Mouse (Mus musculus): ENCODE results near the gene Abcc3.

Abcc3 gene

GRCm38 (mm10) chr11:94350337-94350736, 42.5 kb downstream of the Abcc3 start:
- peak; percentile 38 for DNase-seq

- DNase-seq = no peak
Measured at GRCm38 (mm10) chr11:94349839-94350238, 43.0 kb downstream of the Abcc3 start.

GRCm38 (mm10) chr11:94347063-94347575, 45.7 kb downstream of the Abcc3 start:
- DNase-seq = no peak

- no peak for DNase-seq
Measured at GRCm38 (mm10) chr11:94346611-94347010, 46.2 kb downstream of the Abcc3 start.

GRCm38 (mm10) chr11:94345926-94346325, 46.9 kb downstream of the Abcc3 start:
- no peak for DNase-seq

- no peak for DNase-seq
Measured at GRCm38 (mm10) chr11:94344470-94344869, 48.3 kb downstream of the Abcc3 start.

GRCm38 (mm10) chr11:94343955-94344358, 48.8 kb downstream of the Abcc3 start:
- no peak for DNase-seq

- no peak for DNase-seq
Measured at GRCm38 (mm10) chr11:94342114-94342905, 50.5 kb downstream of the Abcc3 start.

- no peak for DNase-seq
Measured at GRCm38 (mm10) chr11:94340948-94341933, 51.6 kb downstream of the Abcc3 start.

GRCm38 (mm10) chr11:94339732-94340585, 52.8 kb downstream of the Abcc3 start:
- DNase-seq = peak; percentile 58

- DNase-seq = no peak
Measured at GRCm38 (mm10) chr11:94338347-94338746, 54.5 kb downstream of the Abcc3 start.

GRCm38 (mm10) chr11:94336551-94336950, 56.2 kb downstream of the Abcc3 start:
- no peak for DNase-seq

- DNase-seq = peak; percentile 88
Measured at GRCm38 (mm10) chr11:94334386-94334968, 58.3 kb downstream of the Abcc3 start.

GRCm38 (mm10) chr11:94332726-94333125, 60.1 kb downstream of the Abcc3 start:
- no peak for DNase-seq

GRCm38 (mm10) chr11:94330211-94330610, 62.6 kb downstream of the Abcc3 start:
- DNase-seq = no peak

GRCm38 (mm10) chr11:94329270-94329891, 63.4 kb downstream of the Abcc3 start:
- peak; percentile 51 for DNase-seq

GRCm38 (mm10) chr11:94328644-94329025, 64.2 kb downstream of the Abcc3 start:
- DNase-seq = no peak

GRCm38 (mm10) chr11:94327693-94328643, 64.8 kb downstream of the Abcc3 start, which contains the start of gene Ankrd40:
TSS of gene Ankrd40 (plus strand) at chr11:94328001.
- peak; percentile 88 for DNase-seq

- no peak for DNase-seq
Measured at GRCm38 (mm10) chr11:94326961-94327411, 65.8 kb downstream of the Abcc3 start.

- DNase-seq = no peak
Measured at GRCm38 (mm10) chr11:94324618-94325017, 68.2 kb downstream of the Abcc3 start.

Data from liver (tissue).